ENCODE assay signal across 8 mouse cellular contexts in genomic region chr15:99440112-99440815, GRCm38 (mm10). TPM values are rescaled to one million over a fixed set of nuclear protein-coding genes. Genes with fewer than 3 reads are reported as not detected.
DNase-seq lines count a peak whose midpoint lies in the region; ATAC-seq lines count a peak whose summit lies in the region.

No protein-coding gene starts in this region.

- no peaks in the 10 kb centered on the region for H3K27me3 ChIP-seq in embryonic facial prominence, embryonic 12.5 days

- no peak overlapping the region for H3K9ac ChIP-seq in embryonic facial prominence, embryonic 12.5 days

- peak; percentile 46 to 59 for DNase-seq in layer of hippocampus, postnatal 10 days (ENCODE audit: low spot score in 2 of 2)
- no peak for DNase-seq in layer of hippocampus, adult 18-20 months (ENCODE audit: low spot score in 2 of 2)
- peak; percentile 67 to 79 for DNase-seq in heart, postnatal 14 days
- peak; percentile 63 for DNase-seq in mesoderm, embryonic 11.5 days (ENCODE audit: low read depth, low spot score)
- no peak for DNase-seq in spleen, adult 12 weeks (ENCODE audit: low spot score)
- DNase-seq in adrenal gland, adult 18-20 months (ENCODE audit: low spot score in 2 of 2), result no peak

- H3K36me3 ChIP-seq in embryonic facial prominence, embryonic 12.5 days, result peaks cover 19% of the 10 kb centered on the region; the same call in 1 of the 2 replicates

- 0 out of 2 replicates have a peak overlapping the region, but pooled peaks have one; percentile 8 for H3K4me2 ChIP-seq in embryonic facial prominence, embryonic 12.5 days (replicated peaks)

- H3K9me3 ChIP-seq in embryonic facial prominence, embryonic 12.5 days, result no peaks in the 10 kb centered on the region

- ATAC-seq in embryonic facial prominence, embryonic 12.5 days (ENCODE audit: insufficient number of reproducible peaks, insufficient read depth, low FRiP score, low TSS enrichment), result peak; percentile 36; the same call in 1 of the 2 replicates
- no peak for ATAC-seq in megakaryocyte progenitor cell, adult 5-6 weeks (replicated peaks; ENCODE audit: poor library complexity)

- 46% methylated on average over 2 of the region's 2 CpGs for WGBS in embryonic facial prominence, embryonic 12.5 days

- peaks cover 43% of the 10 kb centered on the region for H3K4me1 ChIP-seq in embryonic facial prominence, embryonic 12.5 days

- intact Hi-C loops in heart, postnatal 14 days (cut with DNase I), result no loop called here

- H3K4me3 ChIP-seq in embryonic facial prominence, embryonic 12.5 days, result no peak overlapping the region

- peak overlapping the region; percentile 48 for H3K27ac ChIP-seq in embryonic facial prominence, embryonic 12.5 days

RNA-seq across cellular contexts. Expression of gene Nckap5l, which starts 17.3 kb away (rescaled TPM):
- 10 to 100 TPM; 32.5 to 38.1 TPM for total RNA-seq in layer of hippocampus, postnatal 10 days (2021)
- 10 to 100 TPM; 15.8 to 16.5 TPM for total RNA-seq in layer of hippocampus, adult 18-20 months (2021)
- polyA plus RNA-seq in embryonic facial prominence, embryonic 12.5 days (2016; fragmentation: Nextera tagmentation; extraction: Ambion mirVana), result 11.6 and 12.3 TPM in 2 replicates
- total RNA-seq in heart, postnatal 14 days (2021), result 10 to 100 TPM; 11.2 to 13.6 TPM
- total RNA-seq in adrenal gland, adult 18-20 months (2021), result 10 to 100 TPM; 14.1 to 18.7 TPM
- total RNA-seq in megakaryocyte progenitor cell, adult 5-6 weeks (2015), result 4.0 and 9.7 TPM in 2 replicates
- total RNA-seq in megakaryocyte progenitor cell, adult 5-6 weeks (2017), result 0.17 and 2.2 TPM in 2 replicates

RNA-seq across cellular contexts. Expression of gene Bcdin3d, which starts 34.3 kb away (rescaled TPM):
- total RNA-seq in layer of hippocampus, postnatal 10 days (2021), result 1 to 10 TPM; 5.1 to 5.5 TPM
- total RNA-seq in layer of hippocampus, adult 18-20 months (2021), result 1 to 10 TPM; 5.0 TPM
- 14.6 and 16.3 TPM in 2 replicates for polyA plus RNA-seq in embryonic facial prominence, embryonic 12.5 days (2016; fragmentation: Nextera tagmentation; extraction: Ambion mirVana)
- total RNA-seq in heart, postnatal 14 days (2021), result 1 to 10 TPM; 3.9 to 4.9 TPM
- 1 to 10 TPM; 4.6 to 4.7 TPM for total RNA-seq in adrenal gland, adult 18-20 months (2021)
- total RNA-seq in megakaryocyte progenitor cell, adult 5-6 weeks (2015), result 3.9 and 5.6 TPM in 2 replicates
- total RNA-seq in megakaryocyte progenitor cell, adult 5-6 weeks (2017), result 3.7 and 6.2 TPM in 2 replicates

RNA-seq across cellular contexts. Expression of gene Tmbim6, which starts 47.6 kb away (rescaled TPM):
- total RNA-seq in layer of hippocampus, postnatal 10 days (2021), result 100 to 1,000 TPM; 356 to 357 TPM
- total RNA-seq in layer of hippocampus, adult 18-20 months (2021), result 100 to 1,000 TPM; 359 to 374 TPM
- 256 and 268 TPM in 2 replicates for polyA plus RNA-seq in embryonic facial prominence, embryonic 12.5 days (2016; fragmentation: Nextera tagmentation; extraction: Ambion mirVana)
- 100 to 1,000 TPM; 216 to 219 TPM for total RNA-seq in heart, postnatal 14 days (2021)
- total RNA-seq in adrenal gland, adult 18-20 months (2021), result 100 to 1,000 TPM; 536 to 790 TPM
- 381 and 438 TPM in 2 replicates for total RNA-seq in megakaryocyte progenitor cell, adult 5-6 weeks (2015)
- total RNA-seq in megakaryocyte progenitor cell, adult 5-6 weeks (2017), result 164 and 187 TPM in 2 replicates

Comparison
In these comparisons a context has a peak if more than half of its experiments do, and no peak if none do; other contexts are left out.
1. DNase-seq: peak in layer of hippocampus, postnatal 10 days (2 of 2), heart, postnatal 14 days (2 of 2) and mesoderm, embryonic 11.5 days (single experiment); none in layer of hippocampus, adult 18-20 months (0 of 2), spleen, adult 12 weeks (single experiment) and adrenal gland, adult 18-20 months (0 of 2).